Mouse (Mus musculus) embryonic facial prominence, embryonic 13.5 days (tissue): ENCODE results near the gene Lbr. TPM values are rescaled to one million over a fixed set of nuclear protein-coding genes. Genes with fewer than 3 reads are reported as not detected.
"Not testable (repeated sequence)": the region's sequence is repeated elsewhere in the genome, so short reads cannot be mapped to it uniquely, and the experiment has no call there.

ENCODE experiments used
- ATAC-seq: fragments of 200-750 bp; cut with Nextera tagmentation; 2 replicates; pipeline ENCODE4 v1.8.0; 2017; ENCODE audit warnings: low read depth; ENCODE audit not compliant: insufficient number of reproducible peaks, insufficient read depth, low FRiP score, low TSS enrichment
- H3K27ac ChIP-seq: fragments of 300-500 bp; sonication (generic); 2 replicates; pipeline ENCODE4 v1.5.1; 2015; ENCODE audit warnings: moderate library complexity, mild to moderate bottlenecking, inconsistent platforms
- H3K27me3 ChIP-seq: fragments of 300-500 bp; sonication (generic); 2 replicates; pipeline ENCODE4 v1.6.1; 2015; ENCODE audit warnings: mild to moderate bottlenecking, inconsistent platforms
- H3K36me3 ChIP-seq: fragments of 300-500 bp; sonication (generic); 2 replicates; pipeline ENCODE4 v1.6.1; 2015; ENCODE audit warnings: mild to moderate bottlenecking, inconsistent platforms
- H3K4me1 ChIP-seq: fragments of 300-500 bp; sonication (generic); 2 replicates; pipeline ENCODE4 v1.6.1; 2015; ENCODE audit warnings: inconsistent platforms
- H3K4me2 ChIP-seq: fragments of 300-500 bp; sonication (generic); 2 replicates; pipeline ENCODE4 v1.6.1; 2015; ENCODE audit warnings: moderate library complexity, mild to moderate bottlenecking, inconsistent platforms
- H3K4me3 ChIP-seq: fragments of 300-500 bp; sonication (generic); 2 replicates; pipeline ENCODE4 v1.5.1; 2015; ENCODE audit warnings: mild to moderate bottlenecking, inconsistent platforms
- H3K9ac ChIP-seq: fragments of 300-500 bp; sonication (generic); 2 replicates; pipeline ENCODE4 v1.6.1; 2015; ENCODE audit warnings: mild to moderate bottlenecking, inconsistent platforms
- H3K9me3 ChIP-seq: fragments of 300-500 bp; sonication (generic); 2 replicates; pipeline ENCODE4 v1.6.1; 2016; ENCODE audit warnings: inconsistent platforms
- WGBS: fragments of 180-500 bp; shearing (Covaris S2); methylation state at CpG from one replicate; pipeline ENCODE4 v1.1.7; 2015; ENCODE audit warnings: mixed read lengths; 5-methylcytosine and 5-hydroxymethylcytosine counted together
- polyA plus RNA-seq: library from polyadenylated mRNA; unstranded; fragments of >200 nt; fragmentation: Nextera tagmentation; extraction: Ambion mirVana; gene quantifications from 2 replicates; pipeline ENCODE4 v1.2.1, GENCODE M21; 2015

The Lbr gene
- polyA plus RNA-seq, 1 experiment from 2014 or later = 93.1 TPM

DNA sequence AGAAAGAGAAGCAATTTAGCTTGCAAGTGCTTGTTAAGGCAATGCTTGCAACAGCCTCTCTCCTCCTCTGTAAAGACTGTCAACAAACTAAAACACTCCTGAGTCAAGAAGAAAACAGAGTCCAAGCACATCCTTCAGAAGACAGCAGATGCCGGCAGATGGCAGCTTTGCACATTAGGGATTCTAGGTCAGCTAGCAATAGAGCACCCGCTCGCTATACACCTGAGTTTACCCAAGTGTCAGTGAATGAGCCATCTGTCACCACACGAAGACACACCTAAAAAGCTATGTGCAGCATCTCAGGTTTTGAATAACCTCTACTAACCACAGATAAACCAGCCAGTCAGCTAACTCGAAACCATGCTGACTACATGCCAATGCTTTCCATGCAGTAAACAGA lies 10.1 kb downstream of the Lbr start:
- H3K4me3 ChIP-seq = no peak overlapping the region
- no peak overlapping the region for H3K27ac ChIP-seq
- H3K4me1 ChIP-seq = no peaks in the 10 kb centered on the region
- H3K4me2 ChIP-seq = no peak overlapping the region
- no peak overlapping the region for H3K9ac ChIP-seq
- no peaks in the 10 kb centered on the region for H3K9me3 ChIP-seq
- 94% methylated on average over 5 of the region's 5 CpGs for WGBS
- peaks cover 88% of the 10 kb centered on the region for H3K36me3 ChIP-seq
- no peak for ATAC-seq
- no peaks in the 10 kb centered on the region for H3K27me3 ChIP-seq

DNA sequence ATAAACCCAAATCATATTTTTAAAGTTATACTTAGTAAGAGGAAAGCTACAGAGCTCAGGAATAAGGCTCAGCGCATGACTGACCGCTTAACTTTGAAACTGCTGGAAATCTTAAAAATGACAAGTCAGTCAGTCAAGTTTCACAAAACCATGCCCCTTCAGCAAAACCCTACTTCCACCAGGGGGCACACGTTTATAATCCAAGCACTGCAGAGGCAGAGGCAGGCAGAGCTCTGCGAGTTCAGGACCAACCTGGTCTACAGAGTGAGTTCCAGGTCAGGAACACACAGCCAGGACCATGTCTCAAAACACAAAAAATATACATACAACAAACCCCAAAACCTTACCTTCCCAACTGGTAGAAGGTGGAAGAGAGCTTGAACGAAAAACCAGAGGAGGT lies 14.5 kb downstream of the Lbr start:
- H3K36me3 ChIP-seq = peaks cover 98% of the 10 kb centered on the region
- no peaks in the 10 kb centered on the region for H3K9me3 ChIP-seq
- no peak for ATAC-seq
- H3K4me2 ChIP-seq = no peak overlapping the region
- H3K4me3 ChIP-seq = no peak overlapping the region
- H3K27me3 ChIP-seq = no peaks in the 10 kb centered on the region
- WGBS = 96% methylated on average over 5 of the region's 5 CpGs
- H3K4me1 ChIP-seq = no peaks in the 10 kb centered on the region
- H3K9ac ChIP-seq = no peak overlapping the region
- no peak overlapping the region for H3K27ac ChIP-seq

- Histone ChIP-seq H3K27me3 (no peaks in the 10 kb centered on the region), H3K9ac (no peak overlapping the region), H3K4me1 (no peaks in the 10 kb centered on the region), H3K9me3 (no peaks in the 10 kb centered on the region), H3K27ac (no peak overlapping the region), H3K36me3 (peaks cover 96% of the 10 kb centered on the region), H3K4me3 (no peak overlapping the region), H3K4me2 (no peak overlapping the region)
- no peak for ATAC-seq
- WGBS = 87% methylated on average over 7 of the region's 7 CpGs
Measured at GRCm38 (mm10) chr1:181826716-181827115, 16.1 kb downstream of the Lbr start.

DNA sequence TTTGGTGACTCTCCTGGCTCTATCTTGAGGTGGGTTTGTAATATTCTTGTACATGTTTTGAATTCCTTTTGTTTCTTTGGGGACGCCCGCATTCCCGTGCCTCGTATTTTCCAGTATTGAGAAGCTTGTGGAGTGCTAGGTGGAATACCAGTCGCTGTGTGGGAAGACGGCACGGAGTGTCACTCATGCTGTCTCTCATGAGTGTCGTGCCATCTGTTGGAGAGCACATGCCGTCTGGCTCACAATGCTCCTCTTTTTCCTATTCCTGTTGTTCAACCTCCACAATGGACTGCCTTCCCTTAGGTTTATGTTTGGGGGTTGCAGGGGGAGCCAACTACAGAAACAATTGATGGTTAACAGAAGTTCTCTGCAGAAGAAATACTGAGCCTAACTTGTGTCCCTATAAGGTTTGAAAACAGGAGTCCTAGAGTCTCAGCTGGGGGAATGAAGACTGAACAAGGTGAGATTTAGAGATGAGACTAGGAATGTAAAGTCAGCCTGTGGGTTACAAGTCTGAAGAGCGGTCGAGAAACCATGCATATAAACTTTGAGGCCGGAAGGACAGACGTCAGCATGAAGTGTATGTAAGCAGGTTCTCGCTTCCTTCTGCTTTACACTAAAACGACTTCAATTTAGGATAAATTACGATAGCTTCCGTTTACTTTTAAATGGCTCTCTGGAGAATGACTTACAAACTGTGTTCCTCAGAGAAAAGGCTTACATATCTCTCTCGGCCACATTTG lies 31.2 kb downstream of the Lbr start:
- ATAC-seq = no peak
- H3K36me3 ChIP-seq = peaks cover 27% of the 10 kb centered on the region
- WGBS = 88% methylated on average over 18 of the region's 18 CpGs
- H3K9ac ChIP-seq = no peak overlapping the region
- H3K4me1 ChIP-seq = no peaks in the 10 kb centered on the region
- H3K27me3 ChIP-seq = no peaks in the 10 kb centered on the region
- no peaks in the 10 kb centered on the region for H3K9me3 ChIP-seq
- H3K4me2 ChIP-seq = no peak overlapping the region
- no peak overlapping the region for H3K4me3 ChIP-seq
- no peak overlapping the region for H3K27ac ChIP-seq

GRCm38 (mm10) chr1:181800667-181801066 lies 42.2 kb downstream of the Lbr start:
- WGBS = 78% methylated on average over 4 of the region's 4 CpGs

GRCm38 (mm10) chr1:181799911-181800310 lies 42.9 kb downstream of the Lbr start:
- no peaks in the 10 kb centered on the region for H3K4me1 ChIP-seq
- 91% methylated on average over 3 of the region's 3 CpGs for WGBS
- no peak overlapping the region for H3K9ac ChIP-seq
- no peaks in the 10 kb centered on the region for H3K36me3 ChIP-seq
- ATAC-seq = no peak
- H3K27ac ChIP-seq = no peak overlapping the region
- no peak overlapping the region for H3K4me2 ChIP-seq
- no peaks in the 10 kb centered on the region for H3K27me3 ChIP-seq
- H3K4me3 ChIP-seq = no peak overlapping the region
- H3K9me3 ChIP-seq = no peaks in the 10 kb centered on the region

More at GRCm38 (mm10) chr1:181800667-181801066, 42.2 kb downstream of the Lbr start:
- Histone ChIP-seq H3K4me3 (no peak overlapping the region), H3K27me3 (no peaks in the 10 kb centered on the region), H3K4me1 (no peaks in the 10 kb centered on the region), H3K4me2 (no peak overlapping the region), H3K27ac (no peak overlapping the region), H3K9me3 (no peaks in the 10 kb centered on the region), H3K9ac (no peak overlapping the region), H3K36me3 (no peaks in the 10 kb centered on the region)
- no peak for ATAC-seq

DNA sequence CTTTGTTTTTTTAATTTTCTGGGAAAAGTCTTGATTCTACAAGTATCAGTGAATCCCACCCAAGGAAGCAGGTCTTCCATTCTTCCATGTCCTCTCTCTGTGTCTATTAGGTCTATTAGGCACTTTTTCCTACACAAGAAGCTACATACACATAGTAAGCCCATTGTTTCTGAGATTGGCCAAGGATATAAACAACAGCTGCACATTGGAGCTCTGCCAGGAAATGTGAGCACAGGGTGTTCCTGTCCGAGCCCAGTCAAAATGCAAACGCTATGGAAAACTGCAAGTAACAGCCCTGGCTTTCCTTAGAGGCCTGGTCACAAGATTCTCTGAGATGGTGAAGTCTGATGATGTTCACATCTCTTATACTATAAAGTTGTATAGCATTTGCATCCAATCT lies 49.3 kb downstream of the Lbr start:
- H3K4me1 ChIP-seq = peaks cover 11% of the 10 kb centered on the region
- H3K9ac ChIP-seq = no peak overlapping the region
- peak overlapping the region; percentile 35; the same call in 1 of the 2 replicates for H3K27ac ChIP-seq
- no peaks in the 10 kb centered on the region for H3K36me3 ChIP-seq
- no peaks in the 10 kb centered on the region for H3K27me3 ChIP-seq
- ATAC-seq = no peak
- no peak overlapping the region for H3K4me2 ChIP-seq
- H3K9me3 ChIP-seq = no peaks in the 10 kb centered on the region
- WGBS = 32% methylated on average over 2 of the region's 2 CpGs
- H3K4me3 ChIP-seq = no peak overlapping the region

DNA sequence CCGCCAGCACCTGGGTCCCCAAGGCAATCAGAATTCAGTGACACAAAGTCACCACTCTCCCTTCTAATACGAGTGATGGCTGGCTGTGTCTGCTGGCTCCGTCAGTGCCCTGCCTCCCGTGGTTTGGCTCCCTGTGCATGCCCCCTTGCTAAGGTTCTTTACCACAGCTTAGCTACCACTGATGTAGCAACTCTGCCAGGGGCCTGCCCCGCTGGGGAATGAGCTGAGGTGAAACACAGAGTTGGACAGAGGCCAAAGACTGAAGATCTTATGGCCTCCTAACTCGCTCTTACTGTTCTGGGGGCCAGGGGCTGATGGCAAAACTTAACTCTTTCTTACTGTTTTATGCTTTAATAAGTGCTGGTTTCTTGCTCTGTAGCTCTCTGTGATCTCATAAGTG lies 52.9 kb downstream of the Lbr start:
- no peaks in the 10 kb centered on the region for H3K36me3 ChIP-seq
- ATAC-seq = no peak
- H3K9ac ChIP-seq = no peak overlapping the region
- H3K27me3 ChIP-seq = no peaks in the 10 kb centered on the region
- H3K4me3 ChIP-seq = no peak overlapping the region
- H3K27ac ChIP-seq = peak overlapping the region; percentile 49
- H3K9me3 ChIP-seq = no peaks in the 10 kb centered on the region
- 29% methylated on average over 6 of the region's 6 CpGs for WGBS
- H3K4me2 ChIP-seq = no peak overlapping the region
- H3K4me1 ChIP-seq = peaks cover 11% of the 10 kb centered on the region

GRCm38 (mm10) chr1:181782600-181782999 lies 60.2 kb downstream of the Lbr start:
- H3K9me3 ChIP-seq, H3K4me3 ChIP-seq, ATAC-seq, H3K4me1 ChIP-seq, H3K27ac ChIP-seq, H3K9ac ChIP-seq, H3K4me2 ChIP-seq, H3K27me3 ChIP-seq, H3K36me3 ChIP-seq: not testable (repeated sequence)
- WGBS = 96% methylated on average over 11 of the region's 11 CpGs

DNA sequence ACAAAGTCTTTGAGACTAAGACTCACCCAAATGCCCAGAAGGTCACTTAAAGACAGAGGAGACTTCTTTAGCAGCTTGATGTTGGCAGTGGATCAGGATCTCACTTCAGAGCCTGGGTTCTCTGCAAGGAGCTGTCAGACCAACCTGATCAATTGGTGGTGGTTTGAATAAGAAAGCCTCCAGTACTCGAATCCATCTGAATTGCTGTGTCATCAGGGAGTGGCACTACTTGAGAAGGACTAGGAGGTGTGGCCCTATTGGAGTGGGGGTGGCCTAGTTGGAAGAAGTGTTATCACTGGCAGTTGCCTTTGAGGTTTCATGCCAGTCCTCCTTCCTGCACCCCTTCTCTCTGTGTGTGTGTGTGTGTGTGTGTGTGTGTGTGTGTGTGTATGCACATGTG lies 66.3 kb downstream of the Lbr start:
- no peaks in the 10 kb centered on the region for H3K27me3 ChIP-seq
- no peak overlapping the region for H3K9ac ChIP-seq
- H3K4me2 ChIP-seq = no peak overlapping the region
- no peak for ATAC-seq
- WGBS = 77% methylated on average over 1 of the region's 1 CpGs
- H3K4me3 ChIP-seq = no peak overlapping the region
- no peaks in the 10 kb centered on the region for H3K36me3 ChIP-seq
- no peaks in the 10 kb centered on the region for H3K4me1 ChIP-seq
- no peak overlapping the region for H3K27ac ChIP-seq
- H3K9me3 ChIP-seq = no peaks in the 10 kb centered on the region

GRCm38 (mm10) chr1:181771871-181772270 lies 71.0 kb downstream of the Lbr start:
- 92% methylated on average over 3 of the region's 3 CpGs for WGBS
- H3K27ac ChIP-seq = no peak overlapping the region
- H3K4me1 ChIP-seq = no peaks in the 10 kb centered on the region
- H3K4me3 ChIP-seq = no peak overlapping the region
- no peak overlapping the region for H3K4me2 ChIP-seq
- H3K27me3 ChIP-seq = no peaks in the 10 kb centered on the region
- no peak overlapping the region for H3K9ac ChIP-seq
- ATAC-seq = no peak
- no peaks in the 10 kb centered on the region for H3K9me3 ChIP-seq
- no peaks in the 10 kb centered on the region for H3K36me3 ChIP-seq

GRCm38 (mm10) chr1:181769392-181769791 lies 73.5 kb downstream of the Lbr start:
- H3K4me1 ChIP-seq = no peaks in the 10 kb centered on the region
- no peak overlapping the region for H3K4me3 ChIP-seq

More at GRCm38 (mm10) chr1:181769392-181769791, 73.5 kb downstream of the Lbr start:
- Histone ChIP-seq H3K9ac (no peak overlapping the region), H3K27me3 (no peaks in the 10 kb centered on the region), H3K9me3 (no peaks in the 10 kb centered on the region), H3K27ac (no peak overlapping the region), H3K36me3 (no peaks in the 10 kb centered on the region), H3K4me2 (no peak overlapping the region)
- no peak for ATAC-seq
- WGBS = 59% methylated on average over 14 of the region's 14 CpGs
